Mouse (Mus musculus): Measurements from ENCODE around the gene Gosr1.
A peak's percentile ranks its signal among the peaks of the same experiment; 100 is the strongest.
"Not testable (repeated sequence)": the region's sequence is repeated elsewhere in the genome, so short reads cannot be mapped to it uniquely, and the experiment has no call there.

Gene Gosr1

DNA sequence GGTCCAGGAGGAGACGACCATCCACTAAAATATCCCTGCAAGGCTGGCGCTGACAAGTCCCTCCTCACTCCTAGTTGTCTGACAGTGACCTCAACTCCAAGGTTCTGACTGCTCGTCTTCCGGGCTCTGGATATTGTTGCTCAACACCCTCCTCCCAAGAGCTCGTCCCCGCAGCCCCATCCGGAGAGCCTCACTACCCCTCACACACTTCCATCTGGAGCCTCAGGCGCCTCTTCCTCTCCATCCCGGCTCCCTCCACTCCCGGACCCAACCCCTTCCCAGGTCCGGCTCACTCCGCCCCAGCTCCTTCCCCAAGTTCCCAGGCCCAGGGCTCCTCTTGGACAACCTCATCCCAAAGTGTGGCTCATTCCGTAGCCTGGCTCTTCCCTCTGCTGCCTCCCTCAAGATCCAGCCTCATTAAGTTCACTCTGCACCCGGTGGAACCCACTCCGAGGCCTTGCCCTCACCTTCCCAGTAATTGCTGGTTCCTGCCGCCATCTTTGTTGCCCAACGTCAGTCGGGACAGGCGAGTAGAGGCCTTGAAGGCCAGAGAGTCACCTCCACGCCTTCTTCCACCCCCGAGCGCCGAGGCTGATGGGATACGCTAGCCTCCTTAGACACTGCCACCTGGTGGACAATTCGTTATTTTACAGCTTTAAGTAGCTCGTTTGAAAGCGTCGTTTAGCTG lies at the start of gene Gosr1:
Gosr1 (minus strand) TSS at position 527 of the 688 bp plus-strand sequence.
- DNase-seq, result peak; percentile 90

DNA sequence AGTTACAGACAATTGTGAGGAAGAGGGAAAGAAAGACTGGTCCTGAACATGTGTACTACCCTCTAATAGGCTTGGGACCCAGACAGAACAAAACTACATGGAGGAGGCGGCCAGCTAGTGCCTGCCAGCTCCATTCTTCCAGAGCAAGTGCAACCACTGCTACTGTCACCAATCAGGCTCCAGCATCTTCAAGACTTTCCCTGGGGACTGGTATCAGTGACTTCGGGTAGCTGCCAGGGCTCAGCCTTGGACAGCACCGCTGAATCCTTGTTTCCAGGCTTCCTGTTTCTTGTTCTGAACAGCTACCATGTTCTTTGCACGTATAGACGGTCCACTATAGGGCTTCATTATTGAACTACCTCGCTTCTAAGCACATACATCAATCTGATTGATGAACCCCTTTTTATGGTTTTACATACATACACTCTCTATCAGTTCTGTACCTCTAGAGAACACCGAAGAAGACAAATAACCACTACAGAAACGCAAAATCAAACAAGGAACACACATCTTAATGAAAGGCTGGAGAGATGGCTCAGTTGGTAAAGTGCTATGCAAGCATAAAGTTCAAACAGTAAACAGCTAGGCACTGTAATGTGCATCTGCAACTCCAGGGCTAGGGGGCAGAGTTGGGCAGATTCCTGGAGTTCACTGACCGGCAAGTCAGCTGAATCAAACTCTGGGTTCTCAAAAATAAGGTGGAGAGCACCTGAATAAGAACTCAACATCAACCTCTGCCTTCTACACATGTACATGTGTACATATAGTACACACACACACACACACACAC lies 47.5 kb upstream of the Gosr1 start:
- peak; percentile 48 for DNase-seq

DNA sequence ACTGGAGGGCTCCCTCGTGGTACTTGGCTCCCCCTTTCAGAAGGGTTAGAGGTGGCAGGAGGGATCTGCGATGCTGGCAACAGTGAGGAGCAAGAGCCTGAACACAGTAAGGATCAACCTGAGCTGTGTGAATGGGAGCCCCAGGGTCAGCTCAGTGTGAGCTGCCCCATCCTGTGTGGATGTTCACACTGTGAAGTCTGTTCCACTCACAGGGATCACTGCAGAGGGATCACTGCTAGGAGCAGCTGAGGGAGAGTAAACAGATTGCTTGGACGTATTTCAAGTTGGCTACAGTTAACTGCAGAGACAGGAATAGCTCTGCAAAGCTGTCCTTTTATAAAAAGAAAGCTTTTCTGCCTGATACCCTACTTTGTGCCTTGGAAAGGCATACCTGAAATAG lies 46.1 kb upstream of the Gosr1 start:
- DNase-seq, result no peak

DNA sequence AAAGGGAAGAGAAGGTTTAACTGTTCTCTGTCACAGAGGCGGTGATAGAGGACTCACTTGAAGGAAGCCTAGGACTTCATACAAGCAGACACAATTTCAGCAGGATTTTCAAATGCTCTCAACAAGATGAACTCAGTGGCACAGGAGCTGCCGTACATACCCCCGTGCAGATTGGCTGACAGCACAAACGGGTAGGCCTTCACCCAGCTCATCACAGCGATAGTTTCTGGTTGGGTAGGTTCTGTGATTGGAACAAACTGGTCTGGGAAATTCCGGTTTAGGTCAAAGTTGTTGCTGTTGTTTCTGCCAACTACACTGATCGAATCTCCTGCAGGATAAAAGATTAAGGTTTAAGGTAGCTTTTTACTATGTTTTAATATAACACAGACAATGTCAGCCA lies 45.2 kb upstream of the Gosr1 start:
- DNase-seq, result no peak

DNA sequence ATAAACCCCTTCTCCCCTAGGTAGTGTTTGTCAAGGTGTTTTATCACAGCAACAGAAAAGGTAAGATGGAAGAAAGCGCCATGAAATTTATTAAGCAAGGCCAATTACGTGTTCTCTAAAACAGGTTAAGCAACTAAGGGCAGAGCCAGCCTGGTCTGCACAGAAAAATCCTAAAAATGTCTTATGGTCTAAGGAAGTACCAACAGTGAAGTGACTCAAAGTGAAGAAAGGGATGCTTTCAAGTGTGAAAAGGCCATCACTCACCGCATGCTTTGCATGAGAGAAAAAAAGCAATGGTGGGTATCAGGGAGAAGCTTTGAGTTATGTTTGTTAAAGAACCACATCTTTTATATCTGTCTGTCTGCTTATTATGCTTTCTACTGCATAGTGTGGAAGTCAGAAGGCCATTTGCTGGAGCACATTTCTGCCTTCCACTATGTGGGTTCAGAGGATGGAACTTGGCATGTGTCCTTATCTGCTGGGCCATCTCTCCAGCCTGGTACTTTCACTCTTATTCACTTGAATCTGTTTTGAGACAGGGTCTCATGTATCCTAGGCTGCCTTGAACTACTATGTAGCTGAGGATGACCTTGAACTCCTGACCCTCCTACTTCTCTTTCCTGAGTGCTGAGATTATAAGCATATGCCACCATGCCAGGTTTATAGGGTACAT lies 43.8 kb upstream of the Gosr1 start:
- DNase-seq, result no peak

DNA sequence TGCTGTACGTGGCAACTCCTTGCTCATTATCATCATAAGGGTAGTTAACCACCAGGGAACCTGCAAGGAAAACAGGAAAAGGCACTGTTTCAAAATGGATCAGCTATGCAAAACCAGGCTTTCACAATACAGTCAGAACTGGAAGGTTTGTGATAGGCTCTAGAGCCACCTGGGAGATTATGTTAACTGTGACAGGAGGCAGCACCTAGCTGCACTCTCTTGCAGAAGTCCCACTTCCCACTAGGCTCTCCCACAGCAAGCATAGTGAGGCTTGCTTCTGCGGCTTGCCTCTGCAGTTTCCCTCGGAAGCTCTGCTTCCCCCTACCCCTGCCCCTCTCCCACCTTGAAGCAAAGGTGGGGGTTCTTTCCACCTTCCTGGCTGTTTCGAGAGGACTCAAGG lies 42.6 kb upstream of the Gosr1 start:
- no peak for DNase-seq

DNA sequence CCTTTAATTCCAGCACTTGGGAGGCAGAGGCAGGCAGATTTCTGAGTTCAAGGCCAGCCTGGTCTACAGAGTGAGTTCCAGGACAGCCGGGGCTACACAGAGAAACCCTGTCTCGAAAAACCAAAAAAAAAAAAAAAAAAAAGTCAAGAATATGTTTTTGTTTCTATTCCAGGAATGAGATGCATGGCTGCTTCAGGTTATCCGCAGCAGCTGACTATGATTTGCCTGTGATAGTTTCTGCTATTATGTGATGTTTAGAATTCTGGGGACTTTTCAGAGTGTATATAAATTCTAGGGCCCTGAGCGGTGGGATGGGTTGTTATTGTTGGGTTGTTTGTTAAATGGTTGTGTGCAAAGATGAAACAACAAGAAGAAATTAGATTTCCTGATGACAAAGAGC lies 41.7 kb upstream of the Gosr1 start:
- DNase-seq, result not testable (repeated sequence)

DNA sequence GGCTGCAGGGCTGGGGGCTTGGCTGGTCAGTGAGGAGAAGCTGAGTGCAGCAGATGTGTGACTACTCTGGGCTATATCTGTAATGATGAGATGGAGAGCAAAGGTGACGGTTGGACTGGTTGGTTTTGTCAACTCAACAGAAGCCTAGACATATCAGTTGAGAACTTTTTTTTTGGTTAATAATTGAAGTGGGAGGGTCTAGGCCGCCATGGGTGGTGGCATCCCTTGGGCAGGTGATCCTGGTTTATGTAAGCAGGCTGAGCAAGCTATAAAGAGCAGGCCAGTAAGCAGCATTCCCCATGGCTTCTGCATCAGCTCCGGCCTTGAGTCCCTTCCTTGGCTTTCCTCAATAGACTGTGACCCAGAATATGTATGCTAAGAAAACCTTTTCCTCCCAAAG lies 39.9 kb upstream of the Gosr1 start:
- peak; percentile 38 for DNase-seq

DNA sequence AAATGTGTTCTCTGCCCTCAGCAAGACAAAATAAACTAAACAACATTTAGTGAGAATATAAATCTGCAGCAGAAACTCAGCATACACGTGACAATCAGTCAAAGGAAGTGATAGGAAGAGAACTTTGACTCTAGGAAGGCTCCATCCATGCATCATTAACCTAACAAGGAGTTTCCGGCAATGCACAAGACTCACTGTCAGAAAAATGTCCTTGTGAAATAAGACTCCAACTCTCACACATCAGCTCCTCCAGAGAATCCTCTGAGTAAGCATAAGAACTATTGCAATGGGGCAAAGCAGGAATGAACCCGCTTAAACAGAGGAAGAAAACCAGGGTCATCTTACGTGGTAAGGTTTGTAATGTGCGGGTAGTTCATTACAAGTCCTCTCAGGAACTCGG lies 33.9 kb upstream of the Gosr1 start:
- no peak for DNase-seq

DNA sequence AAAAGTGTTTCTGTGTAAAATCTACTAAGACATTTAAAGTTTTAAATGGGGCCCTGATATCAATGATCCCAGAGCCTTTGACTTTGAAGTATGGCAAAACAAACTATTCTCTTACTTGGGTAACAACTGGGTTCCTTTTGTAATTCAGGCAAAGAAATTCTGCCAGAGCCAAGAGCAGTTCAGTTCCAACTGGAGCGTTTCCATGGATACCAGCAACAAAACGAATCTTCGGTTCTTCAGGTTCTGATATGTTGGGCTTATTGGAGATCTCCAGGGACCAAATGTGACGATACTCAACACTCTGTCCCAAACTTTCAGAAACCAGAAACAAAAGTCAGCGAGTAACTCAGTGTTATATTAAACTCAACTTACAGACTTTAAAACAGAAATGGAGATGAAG lies 31.9 kb upstream of the Gosr1 start:
- DNase-seq, result no peak

DNA sequence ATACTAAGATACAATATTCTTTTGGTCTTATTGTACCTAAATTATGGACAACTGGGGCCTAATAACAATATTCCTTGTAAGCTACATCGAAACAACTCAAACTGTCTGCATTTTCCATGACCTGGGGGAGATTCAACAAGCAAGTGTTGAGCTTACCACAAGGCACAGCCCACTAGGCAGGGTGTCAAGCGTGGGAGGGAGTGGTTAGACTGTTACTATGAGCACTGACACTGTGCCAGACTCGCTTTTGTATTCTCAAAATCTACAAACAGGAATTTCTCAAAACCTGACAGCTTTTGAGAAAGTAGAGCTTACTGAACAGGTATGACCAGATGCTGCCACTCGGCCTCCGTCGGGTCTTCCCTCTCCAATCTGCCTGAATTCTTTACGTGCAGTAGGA lies 28.0 kb upstream of the Gosr1 start:
- no peak for DNase-seq

DNA sequence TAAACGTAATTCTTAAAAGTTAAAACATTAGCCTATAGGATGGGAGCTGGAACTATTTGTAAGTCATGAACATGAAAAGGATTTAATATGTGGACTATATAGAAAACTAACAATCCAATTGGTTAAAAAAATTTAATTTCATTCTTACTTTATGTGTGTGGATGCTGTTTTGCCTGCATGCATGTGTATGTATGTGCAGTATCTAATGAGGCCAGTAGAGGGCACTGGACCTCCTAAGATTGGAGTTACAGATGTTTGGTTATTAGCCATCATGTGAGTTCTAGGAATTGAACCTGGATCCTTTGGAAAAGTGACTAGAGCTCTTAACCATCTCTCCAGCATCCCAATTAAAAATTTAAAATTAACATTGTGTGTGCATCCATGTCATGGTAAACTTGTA lies 25.9 kb upstream of the Gosr1 start:
- DNase-seq, result peak; percentile 39

DNA sequence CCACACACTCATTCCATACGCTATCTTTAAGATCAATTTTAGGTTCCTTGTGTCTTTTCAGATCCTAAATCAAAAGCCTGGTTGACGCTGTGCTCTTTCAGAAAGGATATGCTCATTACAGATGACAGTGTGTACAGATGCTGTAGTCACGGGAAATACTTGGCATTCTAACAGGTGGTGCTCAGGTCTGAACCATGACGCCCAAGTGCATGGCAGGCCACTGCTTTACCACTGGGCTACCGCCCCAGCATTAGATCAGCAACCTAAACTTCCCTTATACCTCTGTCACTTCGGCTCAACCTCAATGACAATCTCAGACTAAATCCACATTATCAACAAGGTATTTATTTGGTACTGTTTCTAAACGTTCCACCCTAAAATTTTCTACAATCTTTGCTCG lies 12.2 kb upstream of the Gosr1 start:
- DNase-seq, result no peak

DNA sequence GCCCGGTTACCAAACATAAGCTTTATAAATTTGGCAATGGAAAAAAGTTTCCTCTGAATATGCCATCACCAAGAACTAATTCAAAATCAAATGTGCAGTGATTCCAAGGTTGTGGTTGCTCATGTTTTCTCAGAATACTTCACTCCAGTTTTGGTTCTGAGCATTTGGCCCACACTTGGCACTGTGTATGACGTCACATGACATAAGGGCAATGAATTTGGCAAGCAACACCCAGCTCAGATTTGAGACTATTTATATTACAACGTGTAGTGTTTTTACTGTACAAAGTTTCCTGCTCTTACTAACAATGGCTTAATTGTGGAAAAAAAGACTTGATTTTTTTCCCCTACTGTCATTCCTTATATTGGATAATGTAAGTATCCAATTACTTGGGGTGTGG lies 10.4 kb upstream of the Gosr1 start:
- DNase-seq, result no peak

DNA sequence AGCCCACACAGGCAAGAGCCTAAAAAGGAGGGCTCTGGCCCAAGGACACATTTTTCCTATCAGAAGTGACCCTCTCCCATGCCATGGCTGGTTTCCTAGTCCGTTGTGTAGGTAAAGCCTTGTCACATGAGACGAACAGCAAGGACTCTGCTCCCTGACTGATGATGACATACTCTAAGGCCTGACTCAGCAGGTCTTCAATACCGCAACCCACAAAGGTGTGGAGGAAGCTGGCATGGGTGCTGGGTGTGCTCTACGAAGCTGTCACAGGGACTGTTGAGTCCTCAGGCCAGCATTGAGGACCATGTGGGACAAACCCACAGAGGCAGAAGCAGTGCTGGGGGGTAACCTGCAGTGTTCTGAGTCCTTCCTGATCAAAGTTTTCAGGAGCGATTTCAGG lies 7.2 kb upstream of the Gosr1 start:
- no peak for DNase-seq

DNA sequence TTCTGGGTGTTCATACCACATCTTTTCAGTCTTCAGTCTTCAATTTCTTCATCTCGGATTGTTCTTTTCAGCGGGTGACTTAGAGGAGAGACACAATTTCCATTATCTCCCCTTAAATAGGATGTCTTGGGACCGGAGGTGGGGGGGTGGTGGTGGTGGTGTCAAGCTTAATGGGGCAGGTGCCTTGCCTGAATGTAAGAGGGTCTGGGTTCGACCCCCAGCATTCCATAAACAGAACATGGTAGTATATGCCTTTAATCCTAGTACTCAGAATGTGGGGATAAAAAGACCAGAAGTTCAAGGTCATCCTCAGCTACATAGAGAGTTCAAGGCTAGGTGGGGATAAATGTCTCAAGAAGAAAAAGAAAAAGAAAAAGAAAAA lies 353 bp upstream of the Gosr1 start:
- DNase-seq, result no peak

DNA sequence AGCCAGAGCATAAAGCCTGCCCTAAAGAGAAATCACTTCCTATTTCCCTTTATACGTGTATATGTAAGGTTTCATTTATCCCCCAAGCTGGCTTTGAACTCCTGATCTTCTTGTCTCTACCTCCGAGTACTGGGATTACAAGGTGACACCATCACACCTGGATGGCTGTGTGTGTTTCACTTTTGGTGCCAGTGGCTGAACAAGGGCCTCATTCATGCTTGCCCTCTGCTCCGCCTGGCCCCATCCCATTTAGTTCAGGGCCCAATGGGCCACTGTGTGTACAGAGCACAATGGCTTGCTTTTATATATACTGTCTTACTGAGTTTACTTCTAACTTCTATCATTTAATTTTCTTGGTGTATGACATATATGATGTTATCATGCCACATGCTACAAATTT lies 11.1 kb downstream of the Gosr1 start:
- DNase-seq, result no peak

DNA sequence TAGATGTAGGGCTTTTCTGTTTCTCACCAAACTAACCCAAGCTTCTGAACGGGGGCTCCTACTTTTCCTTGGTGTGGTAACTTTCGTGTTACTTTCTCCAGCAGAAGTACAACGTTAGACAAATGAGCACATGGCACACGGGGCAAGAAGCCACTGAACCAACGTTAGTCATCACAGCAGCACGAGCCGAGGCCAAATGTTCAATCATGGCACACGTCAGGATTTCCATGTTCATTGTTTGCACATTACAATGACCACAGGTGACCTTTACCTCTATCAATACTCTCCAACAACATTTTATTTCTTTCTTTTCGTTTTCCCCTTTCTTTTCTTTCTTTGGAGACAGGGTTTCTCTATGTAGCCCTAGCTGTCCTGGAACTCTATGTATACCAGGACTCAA lies 14.6 kb downstream of the Gosr1 start:
- DNase-seq, result no peak

DNA sequence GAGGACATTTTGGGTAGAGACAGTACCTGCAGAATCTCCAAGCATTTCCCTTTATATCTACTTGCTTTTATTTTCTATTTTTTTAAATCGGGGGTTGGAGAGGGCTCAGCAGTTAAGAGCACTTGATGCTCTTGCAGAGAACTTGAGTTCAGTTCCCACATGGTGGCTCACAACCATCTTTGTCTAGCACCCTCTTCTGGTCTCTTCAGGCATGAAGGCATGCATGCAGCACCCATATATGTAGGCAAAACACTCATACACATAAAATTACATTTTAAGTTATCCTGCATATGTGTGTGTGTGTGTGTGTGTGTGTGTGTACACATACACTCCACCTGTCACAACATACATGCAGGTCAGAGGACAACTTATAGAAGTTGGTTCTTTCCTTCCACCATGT lies 17.5 kb downstream of the Gosr1 start:
- DNase-seq, result no peak

DNA sequence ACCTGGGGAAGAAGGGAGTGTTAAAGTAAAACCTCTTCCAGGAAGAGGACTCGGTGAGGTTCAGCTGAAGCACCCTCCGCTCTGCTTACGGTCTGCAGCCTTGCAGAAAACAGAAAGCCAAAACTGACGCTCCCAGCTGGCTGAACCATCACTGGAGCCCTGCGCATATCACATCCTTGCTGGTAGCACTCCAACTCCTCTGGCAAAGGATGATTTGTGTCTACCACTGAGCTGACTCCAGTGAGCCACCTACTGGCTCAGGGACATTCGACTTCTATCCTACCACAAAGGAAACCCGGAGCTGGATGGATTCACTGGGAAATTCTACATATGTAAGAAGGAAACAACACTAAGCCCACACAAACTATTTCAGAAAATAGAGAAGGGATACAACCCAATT lies 18.8 kb downstream of the Gosr1 start:
- DNase-seq, result peak; percentile 12

DNA sequence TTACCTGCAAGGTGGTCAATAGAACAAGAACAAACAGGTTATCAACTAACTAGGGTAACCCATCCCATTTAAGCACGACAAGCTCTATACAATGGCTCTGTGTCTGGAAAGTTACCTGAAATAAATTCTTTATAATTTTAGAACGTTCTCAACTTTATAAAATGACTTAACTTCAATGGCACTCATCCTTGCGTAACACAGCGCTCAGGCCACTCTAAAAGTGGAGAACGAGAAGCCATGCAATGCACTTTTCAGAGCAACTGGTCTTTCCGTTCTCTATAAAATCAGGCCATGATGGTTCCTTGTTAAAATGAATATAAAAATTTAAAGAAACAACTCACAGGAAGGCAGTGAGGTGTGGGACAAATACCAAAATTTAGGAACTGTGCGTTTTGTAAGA lies 20.9 kb downstream of the Gosr1 start:
- no peak for DNase-seq

DNA sequence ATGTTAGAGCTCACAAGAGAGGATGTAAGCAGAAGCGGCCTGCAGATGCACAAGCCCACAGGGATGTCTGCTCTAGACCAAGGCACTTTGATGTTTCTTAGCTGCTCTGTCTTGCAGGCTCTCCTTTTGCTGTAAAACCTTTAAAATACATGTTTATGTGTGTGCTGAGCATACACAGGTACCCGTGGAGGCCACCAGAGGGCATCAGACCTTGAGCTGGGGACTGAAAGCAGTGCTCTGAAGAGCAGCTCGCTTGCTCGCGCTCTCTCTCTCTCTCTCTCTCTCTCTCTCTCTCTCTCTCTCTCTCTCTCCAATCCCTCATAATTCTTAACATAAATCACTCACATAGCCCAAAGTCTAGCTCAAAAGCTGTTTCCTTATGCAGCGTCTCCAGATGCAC lies 24.3 kb downstream of the Gosr1 start:
- peak; percentile 22 for DNase-seq

DNA sequence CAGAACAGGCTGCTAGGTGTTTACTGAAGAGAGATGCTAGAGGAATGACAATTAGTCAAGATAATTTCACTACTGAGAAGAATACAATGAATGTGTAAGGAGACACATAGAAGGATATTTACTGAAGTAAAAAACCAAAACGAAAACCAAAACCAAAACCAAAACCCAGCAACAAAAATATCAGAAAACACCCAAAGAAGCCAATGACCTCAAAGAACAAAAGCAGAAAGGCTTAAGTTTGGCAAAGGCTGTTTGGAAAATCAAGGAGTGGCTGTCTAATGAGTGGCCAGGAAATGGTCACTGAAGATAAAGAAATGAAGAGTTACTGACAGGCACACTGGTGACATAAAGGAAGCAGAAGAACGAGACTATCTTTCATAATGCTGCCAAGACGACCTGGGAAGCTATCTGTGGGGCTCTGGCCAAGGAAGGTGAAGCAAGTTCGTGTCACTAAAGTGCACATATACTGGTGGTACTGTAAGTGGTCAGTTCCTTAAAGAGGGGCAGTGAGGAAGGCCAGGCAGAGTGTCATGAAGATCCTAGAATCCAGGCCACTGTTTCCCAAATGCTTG lies 27.5 kb downstream of the Gosr1 start:
- DNase-seq, result no peak

DNA sequence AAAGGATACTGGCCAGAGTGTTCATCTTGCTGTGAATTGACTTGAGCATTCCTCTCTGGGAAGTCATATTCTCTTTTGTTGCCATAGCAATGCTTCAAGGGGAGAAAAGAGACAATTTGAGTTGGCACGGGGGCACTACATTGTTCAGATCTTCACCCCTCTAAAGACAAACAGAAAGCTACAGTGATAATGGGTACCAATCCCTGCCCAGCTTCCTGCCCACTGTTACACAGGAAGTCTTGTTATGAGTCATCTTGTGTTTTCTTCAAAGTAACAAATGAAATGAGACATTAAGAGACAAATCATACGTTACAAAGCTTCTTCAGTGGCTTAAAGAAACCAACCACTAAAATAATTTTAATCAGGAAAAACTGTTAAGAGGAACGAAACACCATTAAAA lies 28.8 kb downstream of the Gosr1 start:
- no peak for DNase-seq
